Mouse (Mus musculus): Measurements from ENCODE around the gene Hopx. TPM values are rescaled to one million over a fixed set of nuclear protein-coding genes. Genes with fewer than 3 reads are reported as not detected.

The Hopx gene
- polyA plus RNA-seq, 1 experiment = 88.6 TPM

- H3K4me1 ChIP-seq (ENCODE audit: control insufficient read depth, insufficient read depth, low read length) = no peaks in the 10 kb centered on the region
- no peak overlapping the region for H3K27ac ChIP-seq (ENCODE audit: insufficient read depth, low read length)
- no peak overlapping the region for H3K4me3 ChIP-seq (ENCODE audit: insufficient read depth, low read length)
- TF ChIP-seq POLR2A (IDR thresholded peaks at IDR 0.05; ENCODE audit: extremely low read depth, insufficient read depth, low read length) (no peak), CTCF (IDR thresholded peaks at IDR 0.05; ENCODE audit: extremely low read depth, insufficient read depth, low read length) (no peak)
Observed at GRCm38 (mm10) chr5:77134961-77135360, 20.0 kb upstream of the Hopx start.

GRCm38 (mm10) chr5:77134465-77134864, 19.5 kb upstream of the Hopx start:
- H3K4me1 ChIP-seq (ENCODE audit: control insufficient read depth, insufficient read depth, low read length) = no peaks in the 10 kb centered on the region
- no peak overlapping the region for H3K4me3 ChIP-seq (ENCODE audit: insufficient read depth, low read length)
- H3K27ac ChIP-seq (ENCODE audit: insufficient read depth, low read length) = no peak overlapping the region
- TF ChIP-seq CTCF (IDR thresholded peaks at IDR 0.05; ENCODE audit: extremely low read depth, insufficient read depth, low read length) = no peak
- TF ChIP-seq POLR2A (IDR thresholded peaks at IDR 0.05; ENCODE audit: extremely low read depth, insufficient read depth, low read length) = no peak

- Histone ChIP-seq H3K27ac (ENCODE audit: insufficient read depth, low read length) (no peak overlapping the region), H3K4me3 (ENCODE audit: insufficient read depth, low read length) (no peak overlapping the region), H3K4me1 (ENCODE audit: control insufficient read depth, insufficient read depth, low read length) (no peaks in the 10 kb centered on the region)
- TF ChIP-seq CTCF (IDR thresholded peaks at IDR 0.05; ENCODE audit: extremely low read depth, insufficient read depth, low read length) (no peak), POLR2A (IDR thresholded peaks at IDR 0.05; ENCODE audit: extremely low read depth, insufficient read depth, low read length) (no peak)
Observed at GRCm38 (mm10) chr5:77133960-77134359, 19.0 kb upstream of the Hopx start.

- Histone ChIP-seq H3K4me3 (ENCODE audit: insufficient read depth, low read length) (no peak overlapping the region), H3K27ac (ENCODE audit: insufficient read depth, low read length) (no peak overlapping the region), H3K4me1 (ENCODE audit: control insufficient read depth, insufficient read depth, low read length) (no peaks in the 10 kb centered on the region)
- TF ChIP-seq POLR2A (IDR thresholded peaks at IDR 0.05; ENCODE audit: extremely low read depth, insufficient read depth, low read length) (no peak), CTCF (IDR thresholded peaks at IDR 0.05; ENCODE audit: extremely low read depth, insufficient read depth, low read length) (no peak)
Observed at GRCm38 (mm10) chr5:77132457-77133135, 17.7 kb upstream of the Hopx start.

- TF ChIP-seq POLR2A (IDR thresholded peaks at IDR 0.05; ENCODE audit: extremely low read depth, insufficient read depth, low read length) = no peak
- no peak for TF ChIP-seq CTCF (IDR thresholded peaks at IDR 0.05; ENCODE audit: extremely low read depth, insufficient read depth, low read length)
- Histone ChIP-seq H3K27ac (ENCODE audit: insufficient read depth, low read length) (no peak overlapping the region), H3K4me1 (ENCODE audit: control insufficient read depth, insufficient read depth, low read length) (no peaks in the 10 kb centered on the region), H3K4me3 (ENCODE audit: insufficient read depth, low read length) (no peak overlapping the region)
Observed at GRCm38 (mm10) chr5:77131879-77132278, 17.0 kb upstream of the Hopx start.

- Histone ChIP-seq H3K27ac (ENCODE audit: insufficient read depth, low read length) (no peak overlapping the region), H3K4me3 (ENCODE audit: insufficient read depth, low read length) (no peak overlapping the region), H3K4me1 (ENCODE audit: control insufficient read depth, insufficient read depth, low read length) (no peaks in the 10 kb centered on the region)
- no peak for TF ChIP-seq CTCF (IDR thresholded peaks at IDR 0.05; ENCODE audit: extremely low read depth, insufficient read depth, low read length)
- TF ChIP-seq POLR2A (IDR thresholded peaks at IDR 0.05; ENCODE audit: extremely low read depth, insufficient read depth, low read length) = no peak
Observed at GRCm38 (mm10) chr5:77130310-77131020, 15.5 kb upstream of the Hopx start.

GRCm38 (mm10) chr5:77129907-77130306, 15.0 kb upstream of the Hopx start:
- Histone ChIP-seq H3K4me1 (ENCODE audit: control insufficient read depth, insufficient read depth, low read length) (no peaks in the 10 kb centered on the region), H3K4me3 (ENCODE audit: insufficient read depth, low read length) (no peak overlapping the region), H3K27ac (ENCODE audit: insufficient read depth, low read length) (no peak overlapping the region)
- TF ChIP-seq CTCF (IDR thresholded peaks at IDR 0.05; ENCODE audit: extremely low read depth, insufficient read depth, low read length) (no peak), POLR2A (IDR thresholded peaks at IDR 0.05; ENCODE audit: extremely low read depth, insufficient read depth, low read length) (no peak)

- no peak overlapping the region for H3K4me3 ChIP-seq (ENCODE audit: insufficient read depth, low read length)
- no peak for TF ChIP-seq POLR2A (IDR thresholded peaks at IDR 0.05; ENCODE audit: extremely low read depth, insufficient read depth, low read length)
- no peak for TF ChIP-seq CTCF (IDR thresholded peaks at IDR 0.05; ENCODE audit: extremely low read depth, insufficient read depth, low read length)
- no peaks in the 10 kb centered on the region for H3K4me1 ChIP-seq (ENCODE audit: control insufficient read depth, insufficient read depth, low read length)
- no peak overlapping the region for H3K27ac ChIP-seq (ENCODE audit: insufficient read depth, low read length)
Observed at GRCm38 (mm10) chr5:77128854-77129253, 13.9 kb upstream of the Hopx start.

- no peak for TF ChIP-seq CTCF (IDR thresholded peaks at IDR 0.05; ENCODE audit: extremely low read depth, insufficient read depth, low read length)
- Histone ChIP-seq H3K4me3 (ENCODE audit: insufficient read depth, low read length) (no peak overlapping the region), H3K27ac (ENCODE audit: insufficient read depth, low read length) (no peak overlapping the region), H3K4me1 (ENCODE audit: control insufficient read depth, insufficient read depth, low read length) (peaks cover 1% of the 10 kb centered on the region)
Observed at GRCm38 (mm10) chr5:77126415-77126968, 11.6 kb upstream of the Hopx start.

GRCm38 (mm10) chr5:77124817-77125283, 9.9 kb upstream of the Hopx start:
- Histone ChIP-seq H3K27ac (ENCODE audit: insufficient read depth, low read length) (no peak overlapping the region), H3K4me1 (ENCODE audit: control insufficient read depth, insufficient read depth, low read length) (peaks cover 1% of the 10 kb centered on the region), H3K4me3 (ENCODE audit: insufficient read depth, low read length) (no peak overlapping the region)
- TF ChIP-seq POLR2A (IDR thresholded peaks at IDR 0.05; ENCODE audit: extremely low read depth, insufficient read depth, low read length) (no peak), CTCF (IDR thresholded peaks at IDR 0.05; ENCODE audit: extremely low read depth, insufficient read depth, low read length) (no peak)

Data from cortical plate, adult 2 months (tissue).